Mouse (Mus musculus) bone marrow, adult 2 months (tissue): Measurements from ENCODE around the gene Bex6. TPM values are rescaled to one million over a fixed set of nuclear protein-coding genes. Genes with fewer than 3 reads are reported as not detected.

Experiments used
- H3K27ac ChIP-seq: fragments of 200-500 bp; 2 replicates; pipeline ENCODE4 v1.5.1; 2012; ENCODE audit warnings: low read depth, mild to moderate bottlenecking, control low read depth, inconsistent platforms, low read length; ENCODE audit not compliant: control insufficient read depth, poor library complexity, insufficient read depth
- H3K4me1 ChIP-seq: fragments of 200-500 bp; 2 replicates; pipeline ENCODE4 v1.6.1; 2011; ENCODE audit warnings: low read length; ENCODE audit not compliant: control insufficient read depth, insufficient read depth
- H3K4me3 ChIP-seq: fragments of 200-500 bp; replicated peaks from 2 replicates; pipeline ENCODE3; 2011; ENCODE audit warnings: mild to moderate bottlenecking, low read depth, low read length, control low read depth; ENCODE audit not compliant: control insufficient read depth
- CTCF ChIP-seq: fragments of 200-500 bp; IDR thresholded peaks from 2 replicates; pipeline ENCODE4 v1.5.1; 2011; ENCODE audit warnings: low read length, control low read depth; ENCODE audit not compliant: control insufficient read depth, insufficient read depth
- POLR2A ChIP-seq: fragments of 200-500 bp; IDR thresholded peaks from 2 replicates; pipeline ENCODE4 v1.6.1; 2011; ENCODE audit warnings: low read depth, mild to moderate bottlenecking, control low read depth, low read length, borderline replicate concordance; ENCODE audit not compliant: control insufficient read depth
- WGBS: fragments of 180-500 bp; shearing (Covaris S2); methylation state at CpG from one replicate; pipeline ENCODE4 v1.1.7; 2018; 5-methylcytosine and 5-hydroxymethylcytosine counted together
- polyA plus RNA-seq: library from polyadenylated mRNA; stranded (reverse); fragments of >200 nt; gene quantifications from 2 replicates; pipeline ENCODE4 v1.2.4, GENCODE M21; 2011; ENCODE audit warnings: low replicate concordance; ENCODE audit not compliant: missing spikeins, insufficient read depth, insufficient read length

Gene Bex6
- 3.3 and 6.1 TPM in 2 replicates for polyA plus RNA-seq

GRCm38 (mm10) chr16:32179333-32179901 lies at the start of gene Bex6:
Bex6 (plus strand) TSS chr16:32179823.
- H3K4me3 ChIP-seq = no peak within 1 kb of the TSS
- WGBS = 6% methylated on average over 6 of the region's 6 CpGs
- no peak for TF ChIP-seq POLR2A
- no peak for TF ChIP-seq CTCF
- H3K27ac ChIP-seq = peak within 1 kb of the TSS; percentile 71
- peaks cover 5% of the 10 kb centered on the region for H3K4me1 ChIP-seq

GRCm38 (mm10) chr16:32130190-32130826 lies 49.3 kb upstream of the Bex6 start:
- TF ChIP-seq CTCF = no peak
- TF ChIP-seq POLR2A = peak; percentile 16; the same call in 1 of the 2 replicates
- Histone ChIP-seq H3K4me3 (peak overlapping the region; percentile 58), H3K27ac (peak overlapping the region; percentile 92), H3K4me1 (peaks cover 6% of the 10 kb centered on the region)
- 7% methylated on average over 16 of the region's 16 CpGs for WGBS

- no peak for TF ChIP-seq POLR2A
- TF ChIP-seq CTCF = no peak
- no peak overlapping the region for H3K27ac ChIP-seq
- peaks cover 3% of the 10 kb centered on the region; the same call in 1 of the 2 replicates for H3K4me1 ChIP-seq
- WGBS = 79% methylated on average over 3 of the region's 3 CpGs
- H3K4me3 ChIP-seq = no peak overlapping the region
Measured at GRCm38 (mm10) chr16:32133148-32133547, 46.5 kb upstream of the Bex6 start.

- no peak overlapping the region for H3K27ac ChIP-seq
- no peak for TF ChIP-seq CTCF
- TF ChIP-seq POLR2A = no peak
- H3K4me3 ChIP-seq = no peak overlapping the region
- H3K4me1 ChIP-seq = no peaks in the 10 kb centered on the region
- 85% methylated on average over 7 of the region's 7 CpGs for WGBS
Measured at GRCm38 (mm10) chr16:32135842-32136357, 43.7 kb upstream of the Bex6 start.

- Histone ChIP-seq H3K4me1 (no peaks in the 10 kb centered on the region), H3K27ac (no peak overlapping the region), H3K4me3 (no peak overlapping the region)
- TF ChIP-seq CTCF = no peak
- no peak for TF ChIP-seq POLR2A
- WGBS = 95% methylated on average over 1 of the region's 1 CpGs
Measured at GRCm38 (mm10) chr16:32138954-32139353, 40.7 kb upstream of the Bex6 start.

- Histone ChIP-seq H3K4me1 (no peaks in the 10 kb centered on the region), H3K27ac (no peak overlapping the region), H3K4me3 (no peak overlapping the region)
- TF ChIP-seq CTCF (no peak), POLR2A (no peak)
- 94% methylated on average over 15 of the region's 15 CpGs for WGBS
Measured at GRCm38 (mm10) chr16:32143766-32144165, 35.9 kb upstream of the Bex6 start.

- no peak overlapping the region; the same call in 1 of the 2 replicates for H3K27ac ChIP-seq
- no peaks in the 10 kb centered on the region for H3K4me1 ChIP-seq
- WGBS = 86% methylated on average over 17 of the region's 17 CpGs
- TF ChIP-seq CTCF (no peak), POLR2A (no peak)
- H3K4me3 ChIP-seq = no peak overlapping the region
Measured at GRCm38 (mm10) chr16:32144592-32144991, 35.0 kb upstream of the Bex6 start.

GRCm38 (mm10) chr16:32147589-32148207 lies 31.9 kb upstream of the Bex6 start:
- no peak overlapping the region for H3K4me3 ChIP-seq

More at GRCm38 (mm10) chr16:32147589-32148207, 31.9 kb upstream of the Bex6 start:
- WGBS = 67% methylated on average over 11 of the region's 13 CpGs
- TF ChIP-seq CTCF (no peak), POLR2A (no peak)
- no peaks in the 10 kb centered on the region for H3K4me1 ChIP-seq
- H3K27ac ChIP-seq = no peak overlapping the region; the same call in 1 of the 2 replicates
